Mouse (Mus musculus) adrenal gland, adult 8-10 months (tissue): ENCODE data around the gene Tmem238l. TPM values are rescaled to one million over a fixed set of nuclear protein-coding genes. Genes with fewer than 3 reads are reported as not detected.

Source experiments
- DNase-seq: peaks from one replicate; pipeline ENCODE4 v3.0.0; 2022
- total RNA-seq, 4 experiments: library from RNA; stranded (reverse); gene quantifications; 2 replicates each; pipeline ENCODE4 v1.2.4; 2022

Tmem238l gene
- total RNA-seq = not detected

- DNase-seq = no peak
Measured at GRCm38 (mm10) chr11:66956303-66956702, at the start of gene Tmem238l. TSS of gene Tmem238l (plus strand) at chr11:66956638.

- no peak for DNase-seq
Measured at GRCm38 (mm10) chr11:66911811-66912210, 44.6 kb upstream of the Tmem238l start, which contains the start of gene Pirt. TSS of gene Pirt (plus strand) at chr11:66911981.

- DNase-seq = no peak
Measured at GRCm38 (mm10) chr11:66912531-66913458, 43.6 kb upstream of the Tmem238l start.

GRCm38 (mm10) chr11:66914249-66914648, 42.2 kb upstream of the Tmem238l start:
- no peak for DNase-seq

GRCm38 (mm10) chr11:66920012-66920411, 36.4 kb upstream of the Tmem238l start:
- no peak for DNase-seq

GRCm38 (mm10) chr11:66924095-66924823, 32.2 kb upstream of the Tmem238l start:
- DNase-seq = no peak

GRCm38 (mm10) chr11:66928311-66928710, 28.1 kb upstream of the Tmem238l start:
- no peak for DNase-seq

- no peak for DNase-seq
Measured at GRCm38 (mm10) chr11:66932827-66933599, 23.4 kb upstream of the Tmem238l start.

- no peak for DNase-seq
Measured at GRCm38 (mm10) chr11:66934428-66935173, 21.8 kb upstream of the Tmem238l start.

- no peak for DNase-seq
Measured at GRCm38 (mm10) chr11:66942011-66942410, 14.4 kb upstream of the Tmem238l start.

- DNase-seq = no peak
Measured at GRCm38 (mm10) chr11:66945224-66945767, 11.1 kb upstream of the Tmem238l start.

- DNase-seq = no peak
Measured at GRCm38 (mm10) chr11:66946521-66946920, 9.9 kb upstream of the Tmem238l start.

- no peak for DNase-seq
Measured at GRCm38 (mm10) chr11:66946922-66947321, 9.5 kb upstream of the Tmem238l start.

- DNase-seq = no peak
Measured at GRCm38 (mm10) chr11:66960797-66961196, 4.4 kb downstream of the Tmem238l start.

GRCm38 (mm10) chr11:66961447-66962176, 5.2 kb downstream of the Tmem238l start:
- DNase-seq = no peak

GRCm38 (mm10) chr11:66963462-66963861, 7.0 kb downstream of the Tmem238l start:
- no peak for DNase-seq

- DNase-seq = no peak
Measured at GRCm38 (mm10) chr11:66966500-66967116, 10.2 kb downstream of the Tmem238l start.

GRCm38 (mm10) chr11:66968575-66968974, 12.1 kb downstream of the Tmem238l start:
- no peak for DNase-seq

- DNase-seq = no peak
Measured at GRCm38 (mm10) chr11:66973507-66973906, 17.1 kb downstream of the Tmem238l start.

- no peak for DNase-seq
Measured at GRCm38 (mm10) chr11:66975606-66976330, 19.3 kb downstream of the Tmem238l start.
